Mouse (Mus musculus): ENCODE measurements at regions not wholly inside any gene's neighbourhood (a gene's known extent, or its start where the extent isn't known, plus 50 kb on each side); places are given as distances from the start of the nearest gene placed in this dataset.
A peak's percentile ranks its signal among the peaks of the same experiment; 100 is the strongest.
"Not testable (repeated sequence)": the region's sequence is repeated elsewhere in the genome, so short reads cannot be mapped to it uniquely, and the experiment has no call there.

DNA sequence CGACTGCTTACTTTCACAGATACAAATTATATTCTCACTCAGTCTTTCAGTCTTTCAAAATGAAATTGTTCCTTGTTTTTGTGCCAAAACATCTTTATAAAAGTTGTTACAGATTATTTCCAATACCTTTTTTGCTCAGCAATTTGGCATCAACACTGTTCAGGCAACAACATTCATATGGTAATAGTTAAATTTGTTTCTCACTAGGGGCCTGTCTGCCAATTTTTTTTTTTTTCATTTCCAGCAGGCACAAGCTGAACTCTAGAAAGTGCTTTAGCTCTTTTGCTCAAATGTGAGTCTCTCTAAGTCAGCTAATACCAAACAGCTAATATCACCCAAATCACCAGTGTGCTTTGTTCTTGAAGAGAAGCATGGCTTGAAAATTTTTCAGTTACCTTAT is 199.4 kb downstream of the Antxr2 start:
- intact Hi-C loops (cut with DNase I; ENCODE audit: low total_unique reads) = no loop called here
- DNase-seq = no peak

DNA sequence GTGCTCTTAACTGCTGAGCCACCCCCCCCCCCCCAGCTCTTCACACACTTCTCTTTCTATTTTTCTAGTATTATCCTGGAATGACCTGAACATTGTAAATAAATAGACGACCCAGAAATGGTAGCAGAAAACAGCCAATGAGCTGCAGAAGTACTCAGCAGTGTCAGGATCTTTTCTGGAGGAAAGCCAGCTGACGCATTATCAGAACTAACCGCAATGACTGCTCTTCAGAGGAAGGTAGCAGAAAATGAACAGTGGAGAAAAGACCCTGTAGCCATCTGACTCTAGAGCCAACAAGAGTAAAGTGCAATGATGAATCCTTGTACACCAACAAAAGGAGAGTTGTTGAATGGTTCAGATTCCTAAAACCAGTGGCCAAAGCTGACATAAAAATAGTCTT is 213.4 kb downstream of the Antxr2 start:
- DNase-seq = no peak
- intact Hi-C loops (cut with DNase I; ENCODE audit: low total_unique reads) = no loop called here

DNA sequence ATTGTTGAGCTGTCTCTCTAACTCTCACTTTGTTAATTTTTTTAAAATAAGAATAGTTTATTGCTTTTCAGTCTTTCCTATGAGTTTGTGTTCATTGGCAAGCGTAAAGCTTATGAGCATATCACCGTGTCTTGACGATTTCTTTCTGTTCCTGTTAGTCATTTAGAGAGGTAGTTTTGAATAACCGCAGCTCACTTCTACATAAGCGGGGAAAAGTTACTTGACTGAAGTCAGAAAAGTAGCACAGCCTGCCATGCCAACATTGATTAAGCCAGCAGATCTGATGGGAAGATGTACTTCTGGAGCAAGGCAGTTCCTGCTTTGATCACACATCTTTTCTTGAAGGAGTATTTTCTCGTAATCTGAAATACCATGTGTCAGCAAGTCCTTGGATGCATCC is 215.5 kb downstream of the Antxr2 start:
- no peak for DNase-seq
- intact Hi-C loops (cut with DNase I; ENCODE audit: low total_unique reads) = no loop called here

DNA sequence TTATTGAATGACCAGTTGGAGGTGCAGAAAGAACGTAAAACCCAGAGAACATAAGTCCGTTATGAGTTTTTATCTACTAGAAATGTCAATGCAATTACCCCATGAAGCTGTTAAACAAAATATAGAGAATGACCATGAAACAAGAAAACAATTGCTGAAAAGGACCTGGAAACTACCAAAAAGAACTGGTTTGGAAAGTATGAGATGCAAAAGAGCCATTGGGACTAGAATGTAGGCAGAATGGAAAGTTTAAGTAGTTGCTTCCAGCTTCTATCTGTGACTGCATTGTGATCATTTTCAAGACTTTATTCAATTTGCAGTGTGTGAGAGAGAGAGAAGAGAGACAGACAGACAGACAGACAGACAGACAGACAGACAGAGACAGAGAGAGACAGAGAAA is 216.1 kb downstream of the Antxr2 start:
- intact Hi-C loops (cut with DNase I; ENCODE audit: low total_unique reads) = no loop called here
- DNase-seq = no peak

DNA sequence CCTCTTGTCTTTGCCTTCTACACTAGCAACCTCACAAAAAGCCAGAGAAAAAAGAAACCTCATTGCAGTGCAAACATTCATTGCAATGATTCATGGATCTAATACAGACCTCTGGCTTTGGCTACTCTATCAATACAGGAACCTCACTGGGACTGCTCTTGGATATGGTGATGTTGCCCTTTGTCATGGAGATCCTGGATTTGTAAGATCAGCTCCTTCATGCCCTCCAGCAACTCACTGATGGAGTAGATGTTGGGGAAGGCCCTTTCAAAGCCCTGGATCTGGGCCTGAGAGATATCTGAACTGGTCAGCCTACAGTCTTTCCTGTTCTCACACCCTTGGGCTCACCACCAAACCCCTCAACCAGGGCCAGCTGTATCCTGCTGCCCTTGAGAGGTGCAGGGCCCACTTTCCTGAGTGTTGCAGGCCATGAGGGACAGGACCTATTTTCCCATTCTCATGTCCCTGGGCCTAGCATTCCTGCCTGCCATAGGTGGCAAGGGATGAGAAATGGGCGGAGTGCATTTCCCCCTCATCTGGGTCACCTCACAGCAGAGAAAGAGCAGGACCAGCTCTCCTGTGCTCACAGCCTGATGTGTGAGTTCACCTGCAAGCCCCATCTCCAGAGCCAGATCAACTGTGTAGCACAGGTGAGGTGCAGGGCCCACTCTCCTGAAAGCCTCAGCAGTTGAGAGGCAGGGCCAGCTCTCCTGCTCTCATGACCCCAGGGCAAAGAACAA is 218.1 kb downstream of the Antxr2 start:
- intact Hi-C loops (cut with DNase I; ENCODE audit: low total_unique reads) = no loop called here
- DNase-seq = no peak

DNA sequence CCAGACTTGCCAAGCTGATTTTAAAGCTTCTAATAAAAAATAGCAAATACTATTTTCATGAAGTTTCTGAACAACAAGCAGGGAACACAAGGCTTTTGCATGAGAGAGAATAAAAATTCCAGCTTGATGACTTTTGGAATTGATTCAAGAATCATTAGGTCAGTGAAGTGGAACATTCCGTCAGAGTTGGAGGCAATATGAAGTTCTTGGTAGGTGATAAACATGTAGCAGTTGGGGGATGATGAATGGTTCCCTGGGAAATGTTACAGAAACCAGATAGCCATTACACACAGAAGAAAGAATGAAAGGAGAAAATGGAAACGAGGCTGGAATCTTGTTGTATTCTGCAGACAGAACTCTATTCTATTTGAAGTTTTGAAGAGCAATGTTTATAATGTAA is 221.8 kb downstream of the Antxr2 start:
- intact Hi-C loops (cut with DNase I; ENCODE audit: low total_unique reads) = no loop called here
- no peak for DNase-seq

DNA sequence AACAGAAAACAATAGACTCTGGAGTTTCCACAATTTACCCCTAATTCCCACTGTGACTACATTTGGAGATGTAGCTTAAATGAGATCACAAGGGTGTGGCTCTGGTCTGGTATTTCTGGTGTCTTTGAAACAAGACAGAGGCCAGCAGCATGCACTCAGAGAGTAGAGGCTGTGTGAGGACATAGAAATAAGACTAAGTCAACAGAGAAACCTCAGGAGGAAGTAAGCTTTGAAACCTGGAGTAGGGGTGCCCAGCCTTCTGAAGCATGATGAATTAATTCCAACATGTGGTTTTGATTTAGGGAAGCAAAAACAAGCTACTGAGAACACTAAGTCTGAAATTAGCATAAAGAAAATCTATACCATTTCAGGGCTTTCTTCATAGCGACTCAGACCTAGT is 223.7 kb downstream of the Antxr2 start:
- intact Hi-C loops (cut with DNase I; ENCODE audit: low total_unique reads) = no loop called here

DNA sequence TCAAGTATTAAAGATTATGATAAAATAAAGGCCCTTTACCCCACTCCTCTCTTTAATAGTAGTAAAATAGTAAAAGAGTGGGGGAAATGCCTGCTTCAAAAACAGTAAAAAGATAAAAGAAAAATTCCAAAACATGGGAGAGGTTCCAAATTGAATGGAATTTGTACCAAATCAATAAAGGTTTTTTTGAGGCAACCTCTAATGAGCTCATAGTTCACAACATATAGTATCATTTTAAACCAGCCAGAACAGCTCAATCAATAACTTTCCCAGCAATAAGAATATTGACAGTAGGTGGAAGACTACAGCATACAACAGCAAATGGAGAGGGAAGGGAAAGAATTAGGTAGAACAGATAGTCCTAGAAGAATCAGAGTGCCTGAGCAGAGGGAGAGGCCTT is 224.1 kb downstream of the Antxr2 start:
- intact Hi-C loops (cut with DNase I; ENCODE audit: low total_unique reads) = no loop called here
- DNase-seq = no peak

More for the DNA sequence above, 223.7 kb downstream of the Antxr2 start:
- no peak for DNase-seq

DNA sequence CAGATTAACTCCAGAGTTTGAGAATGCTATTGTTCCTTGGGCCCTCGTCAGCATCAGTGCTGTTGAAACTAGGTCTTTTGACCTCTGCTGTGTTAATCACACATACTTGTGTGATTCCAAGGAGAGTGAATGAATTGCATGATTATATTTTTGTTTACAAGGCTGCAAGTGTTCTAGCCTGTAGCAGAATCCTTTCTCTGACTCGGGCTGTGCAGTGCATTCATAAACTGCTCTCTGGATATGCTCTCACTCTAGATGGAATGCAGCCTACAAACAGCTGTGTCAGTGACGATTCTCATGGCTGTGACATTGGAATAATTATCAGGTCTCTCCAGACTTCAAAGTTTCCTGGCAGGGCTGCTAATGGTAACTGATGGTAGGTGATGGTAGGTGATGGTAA is 230.8 kb downstream of the Antxr2 start:
- intact Hi-C loops (cut with DNase I; ENCODE audit: low total_unique reads) = no loop called here
- no peak for DNase-seq

DNA sequence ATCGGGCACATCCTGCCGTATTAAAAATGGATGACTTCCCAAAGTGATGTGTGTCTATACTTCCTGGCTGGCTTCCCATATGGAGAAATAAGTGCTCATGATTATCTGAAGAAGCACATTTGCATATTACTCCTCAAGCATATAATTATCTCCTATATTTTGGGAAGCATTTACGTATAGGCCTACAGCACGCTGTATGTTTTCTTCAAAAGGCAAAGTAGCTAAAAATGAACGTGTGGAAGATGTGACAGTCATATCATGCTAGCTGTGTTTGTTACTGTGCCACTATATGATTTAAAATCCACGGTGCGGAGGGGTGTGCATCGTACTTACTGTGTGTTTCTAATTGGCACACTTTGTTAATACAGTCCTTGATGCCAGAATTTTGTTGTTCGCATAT is 242.7 kb downstream of the Antxr2 start:
- no peak for DNase-seq
- intact Hi-C loops (cut with DNase I; ENCODE audit: low total_unique reads) = no loop called here

DNA sequence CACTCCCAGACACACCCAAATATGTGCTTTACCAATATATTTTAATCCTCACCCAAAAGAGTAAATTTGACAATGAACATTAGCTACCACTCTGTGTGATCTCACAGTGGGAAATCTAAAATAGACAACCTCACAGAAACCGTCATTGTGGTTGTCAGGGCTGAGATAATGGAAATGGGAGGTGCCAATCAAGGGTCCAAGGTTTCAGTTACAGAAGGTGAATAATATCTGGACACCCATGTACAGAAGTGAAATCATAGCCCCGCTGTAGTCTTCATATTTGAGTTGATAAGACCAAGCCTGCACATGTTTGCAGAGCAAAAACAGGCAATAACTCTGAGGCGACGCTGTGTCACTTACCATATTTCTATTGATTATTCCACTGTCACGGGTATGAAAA is 243.8 kb downstream of the Antxr2 start:
- intact Hi-C loops (cut with DNase I; ENCODE audit: low total_unique reads) = no loop called here
- DNase-seq = no peak

DNA sequence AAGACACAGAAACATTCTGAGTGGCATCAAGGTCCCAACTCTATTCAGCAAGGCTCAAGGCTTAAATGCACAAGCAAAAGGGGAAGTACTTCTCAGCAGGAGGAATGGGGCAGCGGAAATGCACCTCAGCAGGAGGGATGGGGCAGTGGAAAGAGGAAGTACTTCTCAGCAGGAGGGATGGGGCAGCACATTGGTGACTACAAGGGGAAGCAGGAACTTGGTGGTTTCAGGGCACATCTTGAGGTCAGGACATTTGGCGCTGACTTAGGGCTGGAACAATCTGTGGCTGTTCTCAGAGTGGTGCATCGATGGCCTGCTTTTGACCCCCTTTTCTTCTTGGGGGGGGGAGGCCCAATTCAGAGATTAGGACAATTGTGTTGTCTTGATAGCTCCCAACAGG is 255.7 kb downstream of the Antxr2 start:
- intact Hi-C loops (cut with DNase I; ENCODE audit: low total_unique reads); DNase-seq: not testable (repeated sequence)

DNA sequence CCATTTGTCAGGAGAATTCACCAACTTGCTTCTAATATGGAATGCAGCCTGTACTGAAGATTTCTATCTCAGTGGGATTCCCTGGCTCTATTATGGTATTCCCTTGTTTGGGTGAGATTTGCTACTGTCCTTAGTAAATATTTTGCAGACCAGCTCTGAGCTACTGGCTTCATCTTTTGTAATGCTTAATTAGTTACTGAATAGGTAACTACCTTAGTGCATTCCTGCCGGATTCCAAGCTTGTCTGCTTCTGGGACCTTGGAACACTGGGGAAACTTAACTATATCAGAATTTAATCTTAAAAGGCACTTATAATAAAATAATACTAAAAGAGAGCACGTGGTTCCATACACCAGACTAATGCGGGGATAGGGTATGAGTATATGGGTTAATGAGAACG is 257.4 kb downstream of the Antxr2 start:
- intact Hi-C loops (cut with DNase I; ENCODE audit: low total_unique reads); DNase-seq: not testable (repeated sequence)

DNA sequence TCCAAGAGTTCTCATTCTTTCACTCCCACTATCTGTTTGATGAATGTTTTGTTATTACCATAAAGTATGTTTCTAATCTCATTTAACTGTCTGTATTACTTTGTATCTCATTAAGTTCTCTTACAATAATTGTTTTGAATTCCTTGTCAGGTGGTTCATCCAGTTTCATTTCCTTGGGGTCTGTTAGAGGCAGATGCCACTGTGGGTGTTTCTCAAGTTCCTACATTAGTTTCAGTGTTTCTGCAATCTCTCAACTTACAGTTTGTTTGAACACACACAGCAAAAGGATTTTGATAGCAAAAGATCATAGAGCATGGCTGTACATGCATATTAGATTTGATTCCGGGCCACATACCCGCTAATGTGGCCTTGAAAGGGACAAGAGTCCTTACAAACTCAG is 280.5 kb upstream of the Gk2 start:
- intact Hi-C loops (cut with DNase I; ENCODE audit: low total_unique reads) = no loop called here
- DNase-seq = no peak

DNA sequence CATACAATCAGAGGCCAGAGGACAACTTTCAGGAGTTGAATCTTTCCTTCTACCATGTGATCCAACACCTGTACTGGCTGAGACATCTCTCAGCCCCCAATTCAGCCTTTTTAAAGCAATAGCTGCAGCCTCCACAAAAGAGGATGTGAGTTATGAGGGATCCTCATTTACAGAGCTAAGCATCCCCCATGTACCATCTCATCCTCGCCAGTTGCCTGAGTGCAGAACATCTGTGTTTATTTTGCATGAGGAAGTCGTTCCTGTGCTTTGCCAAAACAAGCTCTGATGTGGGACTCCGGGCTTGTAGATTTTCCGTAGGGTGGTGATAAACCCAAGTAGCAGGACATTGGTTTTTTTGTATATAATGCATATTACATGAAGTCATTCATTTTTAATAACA is 274.1 kb upstream of the Gk2 start:
- intact Hi-C loops (cut with DNase I; ENCODE audit: low total_unique reads) = no loop called here
- DNase-seq = no peak

DNA sequence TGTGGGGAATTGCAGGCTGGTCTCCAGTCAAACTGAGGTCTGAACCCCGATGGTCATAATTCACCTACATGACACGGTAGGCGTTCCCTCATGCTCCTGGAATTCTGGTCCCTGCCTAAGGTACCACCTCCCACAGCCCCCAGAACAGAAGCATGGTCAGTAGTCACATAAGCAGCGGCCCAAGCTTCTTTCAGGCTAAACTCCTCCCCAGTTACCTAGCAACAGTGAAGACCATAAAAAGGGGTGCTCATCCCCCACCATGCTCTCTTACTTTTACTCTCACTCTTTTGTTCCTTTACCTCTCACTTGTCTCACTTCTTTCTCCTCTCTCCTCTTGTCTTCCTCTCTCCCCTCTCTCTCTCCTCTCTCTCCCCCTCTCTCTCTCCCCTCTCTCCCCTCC is 262.5 kb upstream of the Gk2 start:
- intact Hi-C loops (cut with DNase I; ENCODE audit: low total_unique reads); DNase-seq: not testable (repeated sequence)

DNA sequence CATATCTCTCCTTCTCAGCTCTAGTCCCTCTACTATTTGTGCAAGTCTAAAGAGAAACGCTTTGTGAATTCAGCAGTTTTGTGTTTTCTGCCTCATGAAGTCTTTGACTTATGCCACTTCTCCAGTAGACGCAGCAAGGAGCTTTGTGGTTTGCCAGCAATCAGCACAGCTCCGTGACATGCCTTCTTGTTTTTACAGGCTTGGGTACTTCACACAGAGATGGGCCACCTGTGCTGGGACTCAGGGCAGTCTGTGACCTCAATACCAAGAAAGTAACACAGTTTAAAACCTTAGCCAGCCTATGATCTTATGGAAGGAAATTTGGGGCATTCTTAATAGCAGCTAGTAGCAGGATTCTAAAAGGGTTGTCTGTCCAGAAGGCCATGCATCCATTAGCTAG is 248.4 kb upstream of the Gk2 start:
- DNase-seq = no peak
- intact Hi-C loops (cut with DNase I; ENCODE audit: low total_unique reads) = no loop called here

DNA sequence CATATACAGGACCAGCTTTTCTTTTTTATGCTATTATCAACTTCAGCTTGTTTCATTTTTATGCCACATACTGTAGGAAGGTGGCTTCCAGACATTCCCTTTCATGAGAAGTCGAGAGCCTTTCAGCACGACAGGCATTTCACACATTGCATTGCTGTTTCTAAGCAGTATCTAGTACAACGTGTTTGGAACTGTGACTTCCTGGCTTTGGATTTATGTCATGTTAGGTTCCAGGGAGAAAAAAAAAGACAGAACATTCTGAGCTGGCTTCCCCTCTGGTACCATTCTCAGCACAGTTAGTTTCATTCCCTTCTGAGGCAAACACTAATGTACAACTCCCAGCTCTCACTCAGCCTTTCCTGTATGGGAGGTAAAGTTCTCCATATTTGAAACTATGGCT is 243.7 kb upstream of the Gk2 start:
- DNase-seq = no peak
- intact Hi-C loops (cut with DNase I; ENCODE audit: low total_unique reads) = no loop called here

DNA sequence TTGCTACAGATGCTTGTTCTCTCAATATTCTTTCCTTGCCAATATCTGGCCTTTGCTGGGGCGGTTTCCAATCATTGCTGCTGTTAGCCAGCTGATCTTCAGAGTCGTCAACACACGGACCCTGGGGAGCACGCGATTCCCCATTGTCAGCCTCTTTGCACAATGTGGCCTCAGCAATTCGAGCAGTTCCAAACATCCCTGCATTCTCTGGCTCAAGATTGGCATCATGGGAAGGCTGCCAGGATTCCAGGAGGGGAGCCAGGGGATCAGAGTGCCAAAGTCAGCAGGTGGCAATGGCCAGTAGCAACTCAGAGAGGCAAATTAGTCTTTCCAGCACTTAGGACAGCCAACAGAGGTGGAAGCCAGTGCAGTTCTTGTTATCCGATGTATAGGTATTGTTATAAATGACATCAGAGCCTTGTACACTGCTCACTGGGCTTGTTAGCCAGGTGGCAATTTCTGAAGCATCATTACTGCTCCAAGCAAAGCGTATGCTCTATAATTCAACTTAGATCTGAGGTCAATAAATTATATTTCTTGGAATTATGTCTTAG is 240.8 kb upstream of the Gk2 start:
- DNase-seq = peak; percentile 83
- intact Hi-C loops (cut with DNase I; ENCODE audit: low total_unique reads) = no loop called here

DNA sequence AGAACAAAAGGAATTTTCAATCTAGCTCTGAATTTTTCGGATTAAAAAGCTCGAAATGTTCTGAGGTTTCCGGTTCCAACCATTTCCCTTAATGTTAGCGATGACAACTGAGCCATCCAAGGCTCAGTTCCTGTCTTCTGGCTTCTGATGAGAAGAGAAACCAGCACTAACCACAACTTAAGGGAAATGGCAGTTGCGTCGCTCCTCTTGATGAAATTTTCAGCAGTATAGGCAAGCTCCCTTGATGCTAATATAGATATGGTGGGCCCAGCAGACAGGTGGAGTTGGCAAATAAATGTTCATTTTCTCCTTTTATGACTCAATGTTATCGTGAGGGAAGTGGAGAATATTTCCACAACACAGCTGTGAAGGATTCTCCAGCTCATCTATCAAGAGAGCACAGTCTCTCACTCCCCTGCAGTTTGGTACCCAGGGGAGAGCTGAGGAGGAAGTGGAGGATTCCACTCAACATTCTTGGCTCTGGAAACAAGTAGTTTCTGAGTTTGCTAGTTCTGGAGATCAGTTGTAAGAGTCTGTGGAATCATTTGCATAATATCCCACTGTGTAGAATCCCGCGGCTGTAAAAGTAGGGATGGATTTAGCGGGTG is 236.6 kb upstream of the Gk2 start:
- peak; percentile 10 for DNase-seq
- intact Hi-C loops (cut with DNase I; ENCODE audit: low total_unique reads) = no loop called here

DNA sequence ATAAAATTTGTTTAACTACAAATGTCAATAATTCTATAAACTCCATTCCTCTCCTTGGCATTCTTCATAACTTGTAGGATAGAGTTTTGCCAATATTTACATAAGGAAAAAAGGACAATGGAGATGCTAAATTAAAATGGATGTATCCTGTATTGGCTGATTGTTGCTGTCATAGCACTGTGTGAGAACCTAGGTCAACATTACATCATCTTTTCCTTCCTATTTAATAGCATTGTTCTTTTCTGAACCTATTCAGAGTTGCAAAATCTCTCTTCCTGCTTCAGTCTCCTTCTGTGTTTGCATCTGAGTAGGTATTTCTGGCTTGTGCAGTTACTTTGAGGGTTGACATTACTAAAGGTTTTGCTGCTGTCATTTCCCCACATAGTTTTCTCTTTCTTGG is 228.6 kb upstream of the Gk2 start:
- DNase-seq = no peak
- intact Hi-C loops (cut with DNase I; ENCODE audit: low total_unique reads) = no loop called here

Data from gastrocnemius, postnatal 14 days (tissue).